Mouse (Mus musculus) intestine, embryonic 16.5 days (tissue): ENCODE measurements around the gene Tcam1. TPM values are rescaled to one million over a fixed set of nuclear protein-coding genes. Genes with fewer than 3 reads are reported as not detected.
"Not testable (repeated sequence)": the region's sequence is repeated elsewhere in the genome, so short reads cannot be mapped to it uniquely, and the experiment has no call there.

Experiments used
- ATAC-seq: fragments of 200-750 bp; cut with Nextera tagmentation; 2 replicates; pipeline ENCODE4 v1.8.0; 2017; ENCODE audit warnings: moderate TSS enrichment, moderate library complexity
- H3K27ac ChIP-seq: fragments of 300-500 bp; sonication (generic); 2 replicates; pipeline ENCODE4 v1.5.1; 2014; ENCODE audit warnings: mild to moderate bottlenecking, low read length
- H3K27me3 ChIP-seq: fragments of 300-500 bp; sonication (generic); replicated peaks from 2 replicates; pipeline ENCODE4 v1.6.1; 2014; ENCODE audit warnings: low read length, control low read depth, mixed read lengths; ENCODE audit not compliant: control insufficient read depth, insufficient read depth
- H3K36me3 ChIP-seq: fragments of 300-500 bp; sonication (generic); 2 replicates; pipeline ENCODE4 v1.6.1; 2014; ENCODE audit warnings: low read length, control low read depth; ENCODE audit not compliant: control insufficient read depth, insufficient read depth
- H3K4me1 ChIP-seq: fragments of 300-500 bp; sonication (generic); 2 replicates; pipeline ENCODE4 v1.6.1; 2014; ENCODE audit warnings: low read length, control low read depth, mixed read lengths; ENCODE audit not compliant: control insufficient read depth, insufficient read depth
- H3K4me2 ChIP-seq: fragments of 300-500 bp; sonication (generic); 2 replicates; pipeline ENCODE4 v1.6.1; 2014; ENCODE audit warnings: low read depth, low read length, control low read depth
- H3K4me3 ChIP-seq: fragments of 300-500 bp; sonication (generic); 2 replicates; pipeline ENCODE4 v1.5.1; 2014; ENCODE audit warnings: mild to moderate bottlenecking, low read length
- H3K9ac ChIP-seq: fragments of 300-500 bp; sonication (generic); 2 replicates; pipeline ENCODE4 v1.6.1; 2014; ENCODE audit warnings: low read depth, low read length
- H3K9me3 ChIP-seq: fragments of 300-500 bp; sonication (generic); 2 replicates; pipeline ENCODE4 v1.6.1; 2016; ENCODE audit warnings: low read length, control low read depth; ENCODE audit not compliant: control insufficient read depth
- WGBS: fragments of 180-500 bp; shearing (Covaris S2); extraction: QIAGEN DNeasy Blood & Tissue Kit; methylation state at CpG from one replicate; pipeline ENCODE4 v1.1.7; 2014; 5-methylcytosine and 5-hydroxymethylcytosine counted together
- polyA plus RNA-seq: library from polyadenylated mRNA; unstranded; fragments of >200 nt; fragmentation: Nextera tagmentation; extraction: Ambion mirVana; gene quantifications from 2 replicates; pipeline ENCODE4 v1.2.1, GENCODE M21; 2015

The Tcam1 gene
- 0.20 and 0.27 TPM in 2 replicates for polyA plus RNA-seq

DNA sequence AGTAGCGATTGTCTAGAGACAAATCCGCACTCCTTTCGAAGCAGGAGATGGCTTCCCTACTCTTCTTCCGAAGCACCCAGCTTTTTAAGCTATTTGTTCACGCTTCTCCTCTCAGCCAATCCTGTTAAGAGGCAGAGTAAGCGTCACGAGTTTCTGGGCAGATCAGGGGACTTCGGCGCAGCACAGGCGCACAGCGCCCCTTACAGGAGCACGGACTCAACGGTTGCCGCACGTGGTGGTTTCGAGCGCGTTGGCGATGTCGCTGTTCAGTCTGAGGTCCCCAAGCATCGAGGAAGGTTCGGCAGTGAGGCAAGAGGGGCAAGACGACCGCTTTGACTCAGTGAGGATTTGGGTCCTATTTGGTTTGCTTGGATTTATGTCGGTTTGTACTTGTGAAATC lies at the start of gene Tcam1:
Tcam1 (plus strand) TSS at position 219 of the 400 bp plus-strand sequence.
- H3K9me3 ChIP-seq, result no peaks in the 10 kb centered on the region
- H3K4me1 ChIP-seq, result peaks cover 19% of the 10 kb centered on the region
- no peaks in the 10 kb centered on the region for H3K27me3 ChIP-seq
- no peaks in the 10 kb centered on the region for H3K36me3 ChIP-seq
- ATAC-seq, result peak; percentile 16; the same call in 1 of the 2 replicates
- H3K9ac ChIP-seq, result peak within 1 kb of the TSS; percentile 59
- WGBS, result 6% methylated on average over 25 of the region's 25 CpGs
- no peak within 1 kb of the TSS for H3K27ac ChIP-seq
- H3K4me3 ChIP-seq, result peak within 1 kb of the TSS; percentile 31
- peak within 1 kb of the TSS; percentile 52 for H3K4me2 ChIP-seq

- H3K4me1 ChIP-seq, H3K9me3 ChIP-seq, H3K27ac ChIP-seq, H3K36me3 ChIP-seq, H3K27me3 ChIP-seq, H3K9ac ChIP-seq, ATAC-seq, H3K4me2 ChIP-seq, H3K4me3 ChIP-seq: not testable (repeated sequence)
- WGBS, result 78% methylated on average over 8 of the region's 8 CpGs
These were observed 42.5 kb upstream of the Tcam1 start for GRCm38 (mm10) chr11:106233978-106234377.

- H3K36me3 ChIP-seq, result peaks cover 40% of the 10 kb centered on the region
- H3K27me3 ChIP-seq, result no peaks in the 10 kb centered on the region
- H3K4me2 ChIP-seq, result no peak overlapping the region
- no peak overlapping the region for H3K4me3 ChIP-seq
- no peak overlapping the region for H3K27ac ChIP-seq
- 94% methylated on average over 1 of the region's 1 CpGs for WGBS
- no peak for ATAC-seq
- H3K4me1 ChIP-seq, result no peaks in the 10 kb centered on the region
- H3K9ac ChIP-seq, result no peak overlapping the region
- H3K9me3 ChIP-seq, result peaks cover 5% of the 10 kb centered on the region; the same call in 1 of the 2 replicates
These were observed 29.6 kb upstream of the Tcam1 start for GRCm38 (mm10) chr11:106246834-106247233.

GRCm38 (mm10) chr11:106249326-106249725 lies 27.1 kb upstream of the Tcam1 start:
- 79% methylated on average over 7 of the region's 7 CpGs for WGBS

GRCm38 (mm10) chr11:106254767-106255166 lies 21.7 kb upstream of the Tcam1 start:
- Histone ChIP-seq H3K4me2 (peak overlapping the region; percentile 94), H3K9ac (peak overlapping the region; percentile 84), H3K27ac (no peak overlapping the region), H3K4me1 (peaks cover 12% of the 10 kb centered on the region), H3K27me3 (no peaks in the 10 kb centered on the region), H3K9me3 (no peaks in the 10 kb centered on the region), H3K36me3 (peaks cover 15% of the 10 kb centered on the region; the same call in 1 of the 2 replicates), H3K4me3 (peak overlapping the region; percentile 66)
- no peak for ATAC-seq
- WGBS, result 22% methylated on average over 2 of the region's 2 CpGs

More at GRCm38 (mm10) chr11:106249326-106249725, 27.1 kb upstream of the Tcam1 start:
- H3K27ac ChIP-seq, result no peak overlapping the region
- peaks cover 5% of the 10 kb centered on the region; the same call in 1 of the 2 replicates for H3K9me3 ChIP-seq
- no peak overlapping the region for H3K4me2 ChIP-seq
- ATAC-seq, result no peak
- H3K27me3 ChIP-seq, result no peaks in the 10 kb centered on the region
- no peak overlapping the region for H3K9ac ChIP-seq
- H3K36me3 ChIP-seq, result peaks cover 36% of the 10 kb centered on the region
- H3K4me1 ChIP-seq, result no peaks in the 10 kb centered on the region; the same call in 1 of the 2 replicates
- H3K4me3 ChIP-seq, result no peak overlapping the region

DNA sequence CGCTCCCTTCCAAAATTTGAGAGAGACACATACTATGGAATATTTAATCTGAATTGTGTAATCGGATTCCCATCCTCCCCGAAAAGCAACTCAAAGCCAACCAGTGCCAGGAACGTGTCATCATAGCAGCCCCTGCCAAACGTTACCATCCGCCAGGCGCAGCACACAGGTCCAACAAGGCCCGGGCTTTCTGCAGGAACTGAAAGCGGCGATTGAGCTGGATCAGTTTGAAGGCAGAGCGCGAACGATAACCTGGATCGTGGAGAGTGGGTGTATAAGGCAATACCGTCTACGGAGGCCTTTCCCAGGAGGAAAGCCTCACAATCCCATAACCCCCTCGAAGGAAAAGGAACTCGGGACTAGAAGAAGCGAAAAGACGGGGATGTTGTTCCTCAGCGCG lies 21.3 kb upstream of the Tcam1 start:
- WGBS, result 2% methylated on average over 22 of the region's 22 CpGs
- no peaks in the 10 kb centered on the region for H3K9me3 ChIP-seq
- H3K4me3 ChIP-seq, result peak overlapping the region; percentile 66
- H3K27me3 ChIP-seq, result no peaks in the 10 kb centered on the region
- ATAC-seq, result no peak
- H3K27ac ChIP-seq, result peak overlapping the region; percentile 52; the same call in 1 of the 2 replicates
- H3K9ac ChIP-seq, result peak overlapping the region; percentile 84
- peak overlapping the region; percentile 94 for H3K4me2 ChIP-seq
- H3K36me3 ChIP-seq, result peaks cover 10% of the 10 kb centered on the region; the same call in 1 of the 2 replicates
- peaks cover 12% of the 10 kb centered on the region for H3K4me1 ChIP-seq

- H3K36me3 ChIP-seq, result peaks cover 4% of the 10 kb centered on the region; the same call in 1 of the 2 replicates
- WGBS, result under 1% methylated on average over 42 of the region's 42 CpGs
These were observed 20.6 kb upstream of the Tcam1 start, which contains the start of the genes Ftsj3 and Psmc5 for GRCm38 (mm10) chr11:106255685-106256451. TSS of gene Ftsj3 (minus strand) at chr11:106256079. TSS of gene Psmc5 (plus strand) at chr11:106256154.

DNA sequence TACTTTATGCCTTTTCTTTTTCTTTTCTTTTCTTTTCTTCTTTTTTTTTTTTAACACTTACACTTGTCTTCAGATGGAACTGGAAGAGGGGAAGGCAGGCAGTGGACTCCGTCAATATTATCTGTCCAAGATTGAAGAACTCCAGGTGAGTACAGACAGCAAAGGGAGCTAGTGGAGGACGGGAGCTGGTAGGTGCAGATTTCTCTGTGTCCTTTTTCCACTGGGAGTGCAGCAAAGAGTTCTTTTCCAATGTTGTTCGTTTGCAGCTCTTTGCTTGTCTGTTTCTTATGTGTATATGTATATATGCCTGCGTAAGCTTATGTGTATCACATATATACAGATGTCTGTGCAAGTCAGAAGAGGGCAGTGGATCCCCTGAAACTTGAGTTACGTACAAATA lies 19.7 kb upstream of the Tcam1 start:
- 63% methylated on average over 5 of the region's 5 CpGs for WGBS
- Histone ChIP-seq H3K4me3 (peak overlapping the region; percentile 66), H3K9me3 (no peaks in the 10 kb centered on the region), H3K4me1 (peaks cover 12% of the 10 kb centered on the region), H3K9ac (peak overlapping the region; percentile 84), H3K36me3 (peaks cover 3% of the 10 kb centered on the region; the same call in 1 of the 2 replicates), H3K27me3 (no peaks in the 10 kb centered on the region), H3K4me2 (peak overlapping the region; percentile 94), H3K27ac (no peak overlapping the region)
- ATAC-seq, result no peak

More at GRCm38 (mm10) chr11:106255685-106256451, 20.6 kb upstream of the Tcam1 start, which contains the start of the genes Ftsj3 and Psmc5:
- H3K4me2 ChIP-seq, result peak within 1 kb of the TSS; percentile 94
- H3K27ac ChIP-seq, result peak within 1 kb of the TSS; percentile 72
- no peaks in the 10 kb centered on the region for H3K9me3 ChIP-seq
- peak within 1 kb of the TSS; percentile 84 for H3K9ac ChIP-seq
- H3K4me3 ChIP-seq, result peak within 1 kb of the TSS; percentile 66
- ATAC-seq, result peak; percentile 98
- peaks cover 12% of the 10 kb centered on the region for H3K4me1 ChIP-seq
- no peaks in the 10 kb centered on the region for H3K27me3 ChIP-seq

GRCm38 (mm10) chr11:106260826-106261450 lies 15.5 kb upstream of the Tcam1 start:
- no peak for ATAC-seq
- 82% methylated on average over 14 of the region's 14 CpGs for WGBS
- H3K4me3 ChIP-seq, result no peak overlapping the region

More at GRCm38 (mm10) chr11:106260826-106261450, 15.5 kb upstream of the Tcam1 start:
- Histone ChIP-seq H3K4me1 (peaks cover 5% of the 10 kb centered on the region; the same call in 1 of the 2 replicates), H3K27me3 (no peaks in the 10 kb centered on the region), H3K36me3 (peaks cover 35% of the 10 kb centered on the region), H3K9ac (no peak overlapping the region), H3K9me3 (no peaks in the 10 kb centered on the region), H3K4me2 (no peak overlapping the region), H3K27ac (no peak overlapping the region)
